Mouse (Mus musculus) CD4-positive naive resting alpha-beta T cell, adult 57 days (primary cell): ENCODE results near the gene Wdr48. TPM values are rescaled to one million over a fixed set of nuclear protein-coding genes. Genes with fewer than 3 reads are reported as not detected.

ENCODE experiments used
- total RNA-seq: library from RNA; stranded (reverse); gene quantifications from one replicate; pipeline ENCODE4 v1.2.4, GENCODE M21; 2023

Gene Wdr48
- total RNA-seq, result 69.2 TPM

GRCm38 (mm10) chr9:119894339-119895009 is at the start of gene Wdr48:
Wdr48 (plus strand) TSS chr9:119894878.

GRCm38 (mm10) chr9:119937005-119937773 is 42.5 kb downstream of the Wdr48 start, which contains the start of the genes Gorasp1 and Ttc21a:
Gorasp1 (minus strand) TSS chr9:119937565.
Ttc21a (plus strand) TSS chr9:119937606.

Other genes with a start within 250 kb of the Wdr48 start
- gene Scn10a, start 175.6 kb upstream of the Wdr48 start, total RNA-seq, result not detected
- not detected for gene Scn11a, start 69.4 kb upstream of the Wdr48 start, total RNA-seq
- 2.5 TPM for gene Gorasp1, start 42.7 kb downstream of the Wdr48 start, total RNA-seq
- gene Ttc21a, start 42.7 kb downstream of the Wdr48 start, total RNA-seq, result not detected
- gene Csrnp1, start 89.8 kb downstream of the Wdr48 start, total RNA-seq, result 201 TPM
- gene Xirp1, start 128.7 kb downstream of the Wdr48 start, total RNA-seq, result not detected
- 0.74 TPM for gene Cx3cr1, start 175.0 kb downstream of the Wdr48 start, total RNA-seq
- gene Ccr8, start 197.2 kb downstream of the Wdr48 start, total RNA-seq, result 3.7 TPM
- 29.6 TPM for gene Slc25a38, start 215.5 kb downstream of the Wdr48 start, total RNA-seq
- gene Rpsa, start 232.8 kb downstream of the Wdr48 start, total RNA-seq, result 2,922 TPM